Mouse (Mus musculus) lung, adult 2 months (tissue): ENCODE data around the gene Il15.

Experiments used
- CTCF ChIP-seq: fragments of 200-500 bp; IDR thresholded peaks from 2 replicates; pipeline ENCODE4 v1.5.1; 2011; ENCODE audit warnings: mild to moderate bottlenecking, low read length, control low read depth; ENCODE audit not compliant: insufficient read depth
- POLR2A ChIP-seq: fragments of 200-500 bp; IDR thresholded peaks from 2 replicates; pipeline ENCODE4 v1.6.1; 2011; ENCODE audit warnings: low read depth, mild to moderate bottlenecking, control low read depth, low read length, borderline replicate concordance; ENCODE audit errors: extremely low read depth

DNA sequence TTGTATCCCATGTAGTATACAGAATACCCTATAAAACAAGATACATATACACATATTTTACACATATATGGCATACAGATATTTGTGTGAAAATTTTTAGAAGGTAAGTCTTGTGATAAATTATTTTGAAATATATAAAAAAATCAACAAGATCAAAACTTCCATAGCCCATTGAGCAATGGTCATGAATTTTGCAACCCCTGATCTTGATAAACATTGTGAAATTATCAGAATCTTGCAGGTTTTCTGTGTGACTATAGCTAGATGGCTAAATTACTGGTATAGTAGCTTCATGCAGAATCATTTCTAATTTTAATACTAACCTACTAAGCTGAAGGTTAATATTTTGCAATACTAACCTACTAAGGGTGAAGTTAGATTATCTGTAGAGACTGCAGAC, 41.9 kb upstream of the Il15 start:
- TF ChIP-seq CTCF (no peak), POLR2A (no peak)
